Mouse (Mus musculus) lung, postnatal 4 days (tissue): Measurements from ENCODE around the gene Cuedc1.

Experiments
- DNase-seq, 2 experiments: peaks; one replicate each; pipeline ENCODE4 v3.0.0; 2021

The Cuedc1 gene

DNA sequence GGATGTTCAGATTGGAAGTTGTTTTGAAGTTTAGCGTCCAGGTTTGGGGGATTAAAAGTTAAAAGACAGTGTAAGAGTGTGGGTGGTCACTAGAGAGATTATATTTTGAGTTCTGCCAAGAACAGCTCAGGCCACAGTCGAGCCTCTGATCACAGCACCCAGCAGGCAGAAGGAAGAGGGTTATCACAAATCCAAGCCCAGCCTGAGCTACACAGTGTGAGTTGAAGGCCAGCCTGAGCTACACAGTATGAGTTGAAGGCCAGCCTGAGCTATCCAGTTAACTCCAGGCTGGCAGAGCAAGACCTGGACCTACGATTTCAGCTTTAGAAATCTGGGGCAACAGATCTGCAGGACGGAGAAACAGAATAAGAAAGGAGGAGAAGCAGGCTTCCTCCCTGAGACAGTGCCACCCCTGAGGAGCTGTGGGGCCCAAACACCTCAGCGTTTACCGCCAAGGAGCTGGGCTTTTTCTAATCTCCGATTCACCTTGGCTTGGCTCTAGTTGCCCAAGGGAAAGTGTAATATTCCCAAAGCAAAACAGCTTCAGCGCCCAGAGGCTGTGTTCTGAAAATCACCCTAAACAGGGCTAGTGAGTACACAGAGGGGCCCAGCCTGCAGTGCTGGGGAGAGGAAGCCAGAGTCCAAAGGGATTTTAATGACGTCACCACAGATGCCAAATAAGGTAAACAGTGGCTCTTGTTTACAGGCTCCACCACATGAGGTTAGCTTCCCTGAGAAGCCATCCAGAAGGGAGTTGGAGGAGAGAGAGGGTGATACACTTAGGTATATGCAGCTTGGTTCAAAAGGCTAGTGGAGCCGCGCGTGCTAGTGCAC lies 143.8 kb downstream of the Cuedc1 start:
- no peak for DNase-seq
